Mouse (Mus musculus) hindbrain, embryonic 12.5 days (tissue): ENCODE measurements at regions not wholly inside any gene's neighbourhood (a gene's known extent, or its start where the extent isn't known, plus 50 kb on each side); places are given as distances from the start of the nearest gene placed in this dataset.

ENCODE experiments used
- ATAC-seq: fragments of 200-750 bp; cut with Nextera tagmentation; 2 replicates; pipeline ENCODE4 v1.8.0; 2017; ENCODE audit warnings: moderate TSS enrichment; ENCODE audit not compliant: low FRiP score
- H3K27ac ChIP-seq: fragments of 300-500 bp; sonication (generic); 2 replicates; pipeline ENCODE4 v1.5.1; 2016; ENCODE audit warnings: mild to moderate bottlenecking
- H3K27me3 ChIP-seq: fragments of 300-500 bp; sonication (generic); 2 replicates; pipeline ENCODE4 v1.6.1; 2016; ENCODE audit warnings: mild to moderate bottlenecking
- H3K36me3 ChIP-seq: fragments of 300-500 bp; sonication (generic); 2 replicates; pipeline ENCODE4 v1.6.1; 2016; ENCODE audit warnings: mild to moderate bottlenecking
- H3K4me1 ChIP-seq: fragments of 300-500 bp; sonication (generic); 2 replicates; pipeline ENCODE4 v1.6.1; 2016
- H3K4me2 ChIP-seq: fragments of 300-500 bp; sonication (generic); replicated peaks from 2 replicates; pipeline ENCODE4 v1.6.1; 2016; ENCODE audit warnings: mild to moderate bottlenecking
- H3K4me3 ChIP-seq: fragments of 300-500 bp; sonication (generic); 2 replicates; pipeline ENCODE4 v1.5.1; 2016; ENCODE audit warnings: mild to moderate bottlenecking
- H3K9ac ChIP-seq: fragments of 300-500 bp; sonication (generic); 2 replicates; pipeline ENCODE4 v1.6.1; 2016; ENCODE audit warnings: mild to moderate bottlenecking, moderate library complexity
- H3K9me3 ChIP-seq: fragments of 300-500 bp; sonication (generic); replicated peaks from 2 replicates; pipeline ENCODE4 v1.6.1; 2016; ENCODE audit warnings: mild to moderate bottlenecking
- WGBS: fragments of 180-500 bp; shearing (Covaris S2); methylation state at CpG from one replicate; pipeline ENCODE4 v1.1.7; 2016; 5-methylcytosine and 5-hydroxymethylcytosine counted together

GRCm38 (mm10) chr8:8133001-8133785 lies 527.8 kb downstream of the Efnb2 start:
- H3K36me3 ChIP-seq, result no peaks in the 10 kb centered on the region
- H3K27me3 ChIP-seq, result peaks cover 10% of the 10 kb centered on the region
- H3K4me2 ChIP-seq, result no peak overlapping the region
- 17% methylated on average over 10 of the region's 10 CpGs for WGBS
- no peaks in the 10 kb centered on the region for H3K9me3 ChIP-seq
- no peak overlapping the region for H3K4me3 ChIP-seq
- ATAC-seq, result no peak
- H3K27ac ChIP-seq, result no peak overlapping the region
- H3K4me1 ChIP-seq, result peaks cover 21% of the 10 kb centered on the region
- no peak overlapping the region for H3K9ac ChIP-seq

GRCm38 (mm10) chr8:8131961-8132376 lies 529.1 kb downstream of the Efnb2 start:
- H3K4me2 ChIP-seq, result no peak overlapping the region
- no peaks in the 10 kb centered on the region for H3K9me3 ChIP-seq
- no peak overlapping the region for H3K27ac ChIP-seq
- peaks cover 21% of the 10 kb centered on the region for H3K4me1 ChIP-seq
- H3K36me3 ChIP-seq, result no peaks in the 10 kb centered on the region
- H3K9ac ChIP-seq, result no peak overlapping the region
- H3K4me3 ChIP-seq, result no peak overlapping the region
- peaks cover 10% of the 10 kb centered on the region for H3K27me3 ChIP-seq
- WGBS, result 3% methylated on average over 3 of the region's 3 CpGs
- ATAC-seq, result 0 out of 2 replicates have a peak, but pooled peaks have one; percentile 4

DNA sequence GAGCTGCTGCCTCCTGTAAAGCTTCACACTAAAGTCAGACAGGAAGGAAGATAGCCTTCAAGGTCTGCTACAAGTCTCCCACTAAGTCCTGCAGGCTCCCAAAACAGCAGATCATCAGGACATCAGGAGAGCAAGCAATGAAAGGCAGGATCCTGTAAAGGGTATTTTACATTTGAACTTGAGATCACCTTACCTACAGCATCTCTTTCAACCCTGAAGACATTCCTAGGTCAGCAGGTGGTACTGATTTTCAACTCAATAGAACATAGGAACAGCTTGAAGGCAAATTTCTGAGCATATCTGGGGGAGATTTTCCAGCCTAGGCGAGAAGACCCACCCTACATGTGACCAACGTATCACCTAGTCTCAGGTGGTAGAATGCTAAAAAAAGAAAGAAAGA lies 530.2 kb downstream of the Efnb2 start:
- Histone ChIP-seq H3K27ac (no peak overlapping the region), H3K36me3 (no peaks in the 10 kb centered on the region), H3K9me3 (no peaks in the 10 kb centered on the region)

DNA sequence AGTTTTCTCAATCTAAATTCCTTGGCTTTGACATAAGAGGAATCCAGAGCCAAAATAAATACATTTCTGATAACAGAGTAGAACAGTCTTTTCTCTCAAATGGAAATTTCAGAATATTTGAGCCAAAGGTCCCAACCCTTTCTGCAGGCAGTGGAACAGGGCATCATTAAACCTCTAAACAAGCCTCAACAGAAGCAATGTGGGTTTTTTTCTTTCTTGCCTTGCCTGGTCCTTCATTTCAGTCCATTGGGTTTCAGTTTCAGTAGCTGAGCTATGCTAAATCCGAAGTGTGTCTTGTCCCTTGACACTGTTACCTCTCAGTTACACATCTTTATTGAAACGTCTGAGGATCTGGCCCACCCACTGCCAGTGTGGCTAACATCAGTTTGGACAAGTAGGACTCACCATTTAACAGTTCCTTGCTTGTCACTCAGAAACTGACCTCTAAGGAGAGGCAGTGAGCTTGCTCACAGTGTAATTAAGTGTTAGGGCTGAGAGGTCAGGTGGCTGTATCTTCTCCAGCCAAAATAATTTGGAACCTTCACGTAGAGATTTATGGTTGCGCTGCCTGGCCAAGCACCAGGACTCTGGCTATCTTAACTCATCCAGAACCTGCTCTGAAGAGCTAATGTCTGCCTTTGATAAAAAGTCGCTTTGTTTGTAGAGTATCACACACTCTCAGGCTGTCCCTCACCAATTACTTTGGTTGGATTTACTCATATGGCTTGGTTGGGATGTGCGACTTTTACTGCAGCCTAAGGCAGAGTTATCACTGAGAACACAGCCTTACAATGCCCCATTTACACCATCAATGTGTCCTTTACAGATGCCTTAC lies 545.2 kb downstream of the Efnb2 start:
- no peaks in the 10 kb centered on the region for H3K9me3 ChIP-seq
- 76% methylated on average over 6 of the region's 6 CpGs for WGBS
- H3K27me3 ChIP-seq, result no peaks in the 10 kb centered on the region
- H3K36me3 ChIP-seq, result no peaks in the 10 kb centered on the region
- no peak overlapping the region for H3K9ac ChIP-seq
- no peak overlapping the region for H3K4me2 ChIP-seq
- no peak for ATAC-seq
- no peak overlapping the region for H3K27ac ChIP-seq
- no peaks in the 10 kb centered on the region for H3K4me1 ChIP-seq
- no peak overlapping the region for H3K4me3 ChIP-seq

More for the DNA sequence above, 530.2 kb downstream of the Efnb2 start:
- no peak overlapping the region for H3K4me2 ChIP-seq
- no peak for ATAC-seq
- peaks cover 10% of the 10 kb centered on the region for H3K27me3 ChIP-seq
- H3K9ac ChIP-seq, result no peak overlapping the region
- no peak overlapping the region for H3K4me3 ChIP-seq
- peaks cover 21% of the 10 kb centered on the region for H3K4me1 ChIP-seq
- 36% methylated on average over 2 of the region's 2 CpGs for WGBS

DNA sequence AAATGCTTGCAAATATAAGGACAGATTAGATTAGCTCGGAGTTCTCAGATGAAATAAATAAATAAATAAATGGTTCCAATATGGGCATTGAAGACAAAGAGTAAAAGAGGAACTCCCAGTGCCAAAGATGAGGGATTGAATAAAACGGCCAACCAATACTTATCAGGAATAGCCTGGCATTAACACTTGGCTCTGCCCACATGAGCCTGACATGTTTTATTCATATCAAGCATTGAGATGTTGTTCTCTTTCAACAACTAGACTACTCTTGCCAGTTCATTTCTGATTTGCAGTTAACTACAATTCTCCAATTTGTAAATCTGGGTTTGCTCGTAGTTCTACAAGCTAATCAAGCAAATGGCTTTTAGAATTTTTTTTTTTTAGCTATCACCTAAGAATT lies 546.4 kb downstream of the Efnb2 start:
- Histone ChIP-seq H3K4me2 (no peak overlapping the region), H3K27ac (no peak overlapping the region), H3K4me3 (no peak overlapping the region), H3K27me3 (no peaks in the 10 kb centered on the region), H3K36me3 (no peaks in the 10 kb centered on the region), H3K9ac (no peak overlapping the region), H3K9me3 (no peaks in the 10 kb centered on the region), H3K4me1 (0 out of 2 replicates have a peak, but pooled peaks cover 5% of the 10 kb centered on the region)
- 93% methylated on average over 3 of the region's 3 CpGs for WGBS
- no peak for ATAC-seq

- ATAC-seq, result no peak
- no peak overlapping the region for H3K4me3 ChIP-seq
- H3K9me3 ChIP-seq, result no peaks in the 10 kb centered on the region
- H3K4me1 ChIP-seq, result 0 out of 2 replicates have a peak, but pooled peaks cover 5% of the 10 kb centered on the region
- no peak overlapping the region for H3K9ac ChIP-seq
- H3K27ac ChIP-seq, result no peak overlapping the region
- H3K4me2 ChIP-seq, result no peak overlapping the region
- H3K27me3 ChIP-seq, result no peaks in the 10 kb centered on the region
- H3K36me3 ChIP-seq, result no peaks in the 10 kb centered on the region
- 78% methylated on average over 2 of the region's 2 CpGs for WGBS
Observed at GRCm38 (mm10) chr8:8109785-8110350, 551.2 kb downstream of the Efnb2 start.

- Histone ChIP-seq H3K27ac (no peak overlapping the region), H3K4me1 (no peaks in the 10 kb centered on the region), H3K27me3 (no peaks in the 10 kb centered on the region), H3K36me3 (no peaks in the 10 kb centered on the region), H3K4me2 (no peak overlapping the region), H3K4me3 (no peak overlapping the region), H3K9ac (no peak overlapping the region), H3K9me3 (no peaks in the 10 kb centered on the region)
- ATAC-seq, result no peak
- WGBS, result 77% methylated on average over 3 of the region's 3 CpGs
Observed at GRCm38 (mm10) chr8:8103492-8103891, 557.5 kb downstream of the Efnb2 start.

GRCm38 (mm10) chr8:8102010-8102727 lies 558.9 kb downstream of the Efnb2 start:
- Histone ChIP-seq H3K27ac (no peak overlapping the region), H3K9ac (no peak overlapping the region), H3K4me2 (no peak overlapping the region), H3K4me1 (no peaks in the 10 kb centered on the region), H3K27me3 (no peaks in the 10 kb centered on the region), H3K4me3 (no peak overlapping the region), H3K36me3 (no peaks in the 10 kb centered on the region), H3K9me3 (no peaks in the 10 kb centered on the region)
- ATAC-seq, result no peak
- WGBS, result 75% methylated on average over 6 of the region's 6 CpGs

DNA sequence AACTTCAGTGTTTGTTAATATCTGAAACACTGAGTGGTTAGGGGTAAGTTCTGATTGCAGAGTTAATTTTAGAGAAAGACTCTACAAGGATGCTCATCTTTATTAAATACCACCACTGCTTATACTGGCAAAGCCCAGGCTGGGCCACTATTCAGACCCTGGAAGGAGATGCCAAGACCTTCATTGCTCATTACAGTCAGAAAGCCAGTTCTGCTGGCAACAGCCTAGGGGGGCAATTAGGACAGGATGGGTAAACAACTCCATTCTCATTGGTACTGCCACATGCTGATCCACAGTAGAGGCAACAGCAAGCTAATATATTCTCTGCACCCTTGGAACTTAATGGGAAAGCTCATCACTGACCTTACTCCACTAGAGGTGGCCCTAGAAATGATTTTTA lies 568.5 kb downstream of the Efnb2 start:
- H3K9ac ChIP-seq, result no peak overlapping the region
- no peak overlapping the region for H3K4me3 ChIP-seq
- no peak overlapping the region for H3K27ac ChIP-seq
- H3K4me2 ChIP-seq, result no peak overlapping the region
- no peaks in the 10 kb centered on the region for H3K27me3 ChIP-seq
- ATAC-seq, result no peak
- H3K36me3 ChIP-seq, result no peaks in the 10 kb centered on the region
- H3K9me3 ChIP-seq, result no peaks in the 10 kb centered on the region
- H3K4me1 ChIP-seq, result no peaks in the 10 kb centered on the region

DNA sequence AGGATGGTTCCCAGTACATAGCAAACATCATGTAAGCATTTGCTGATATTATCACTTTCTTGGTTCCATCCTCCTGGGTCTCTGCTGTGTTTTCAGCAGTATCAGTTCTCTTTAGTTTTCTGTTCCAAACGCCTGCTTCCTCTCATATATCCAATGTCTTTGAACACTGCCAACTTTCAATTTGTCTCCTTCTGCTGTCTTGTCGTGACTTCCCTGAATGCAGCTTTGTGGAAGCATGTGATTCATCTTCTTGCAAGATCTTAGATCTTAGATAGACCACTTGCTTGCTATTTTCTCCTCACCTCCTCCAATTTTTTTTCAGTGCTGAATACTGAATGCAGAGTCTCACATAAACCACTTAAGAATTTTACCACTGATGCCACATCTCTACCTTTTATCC lies 576.4 kb downstream of the Efnb2 start:
- no peaks in the 10 kb centered on the region for H3K9me3 ChIP-seq
- no peaks in the 10 kb centered on the region for H3K27me3 ChIP-seq
- ATAC-seq, result no peak
- 82% methylated on average over 2 of the region's 2 CpGs for WGBS
- H3K27ac ChIP-seq, result no peak overlapping the region
- no peak overlapping the region for H3K4me2 ChIP-seq
- no peak overlapping the region for H3K4me3 ChIP-seq
- H3K4me1 ChIP-seq, result no peaks in the 10 kb centered on the region
- no peaks in the 10 kb centered on the region for H3K36me3 ChIP-seq
- H3K9ac ChIP-seq, result no peak overlapping the region

DNA sequence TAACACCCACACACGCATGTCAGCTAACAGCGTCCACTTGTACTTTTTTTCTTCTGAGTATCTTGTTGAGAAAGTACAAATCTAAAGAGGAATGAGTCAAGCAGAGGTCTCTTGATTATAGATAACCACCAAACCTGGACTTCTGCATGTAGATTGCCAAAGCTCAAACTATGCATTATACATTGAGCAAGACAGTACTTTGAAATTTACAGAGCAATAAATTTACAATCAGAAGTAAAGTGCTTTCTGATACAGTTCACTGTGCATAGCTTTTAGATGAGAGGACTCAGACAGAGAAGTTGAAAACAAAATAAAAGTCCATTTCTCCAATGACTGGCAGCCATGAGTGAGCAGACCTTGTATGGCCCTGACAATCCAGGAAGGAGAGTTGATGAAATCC lies 597.0 kb downstream of the Efnb2 start:
- WGBS, result 91% methylated on average over 2 of the region's 2 CpGs
- H3K4me1 ChIP-seq, result no peaks in the 10 kb centered on the region

More for the DNA sequence above, 597.0 kb downstream of the Efnb2 start:
- no peak overlapping the region for H3K4me2 ChIP-seq
- H3K9me3 ChIP-seq, result no peaks in the 10 kb centered on the region
- no peak overlapping the region for H3K9ac ChIP-seq
- no peak for ATAC-seq
- no peak overlapping the region for H3K4me3 ChIP-seq
- H3K36me3 ChIP-seq, result no peaks in the 10 kb centered on the region
- no peaks in the 10 kb centered on the region for H3K27me3 ChIP-seq
- H3K27ac ChIP-seq, result no peak overlapping the region
